Mouse (Mus musculus) cerebellum, postnatal 4 days (tissue): ENCODE measurements around the gene Pin1.
"Not testable (repeated sequence)": the region's sequence is repeated elsewhere in the genome, so short reads cannot be mapped to it uniquely, and the experiment has no call there.

ENCODE experiments used
- DNase-seq, 2 experiments: peaks; one replicate each; pipeline ENCODE4 v3.0.0; 2022; ENCODE audit warnings: low spot score in 2 of 2, mixed read lengths in 1 of 2

Gene Pin1

GRCm38 (mm10) chr9:20651602-20652259, at the start of gene Pin1:
Gene Pin1, plus strand, starts transcription at chr9:20652095.
- peak; percentile 95 to 96 for DNase-seq

GRCm38 (mm10) chr9:20606269-20606668, 45.6 kb upstream of the Pin1 start:
- DNase-seq: no peak

- DNase-seq: peak; percentile 55 to 87
These were observed 44.6 kb upstream of the Pin1 start for GRCm38 (mm10) chr9:20607100-20607974.

- no peak for DNase-seq
These were observed 41.9 kb upstream of the Pin1 start for GRCm38 (mm10) chr9:20609831-20610464.

GRCm38 (mm10) chr9:20611976-20612375, 39.9 kb upstream of the Pin1 start:
- DNase-seq: no peak

- no peak for DNase-seq
These were observed 35.2 kb upstream of the Pin1 start for GRCm38 (mm10) chr9:20616685-20617084.

GRCm38 (mm10) chr9:20631332-20631731, 20.6 kb upstream of the Pin1 start:
- DNase-seq: no peak

GRCm38 (mm10) chr9:20635676-20636075, 16.2 kb upstream of the Pin1 start:
- DNase-seq: not testable (repeated sequence)

- no peak for DNase-seq
These were observed 15.6 kb upstream of the Pin1 start for GRCm38 (mm10) chr9:20636256-20636655.

- DNase-seq: no peak
These were observed 15.1 kb upstream of the Pin1 start for GRCm38 (mm10) chr9:20636790-20637189.

- DNase-seq: no peak
These were observed 13.3 kb upstream of the Pin1 start for GRCm38 (mm10) chr9:20638552-20638951.

GRCm38 (mm10) chr9:20639486-20639885, 12.4 kb upstream of the Pin1 start:
- DNase-seq: no peak

GRCm38 (mm10) chr9:20641501-20641900, 10.4 kb upstream of the Pin1 start:
- DNase-seq: no peak

GRCm38 (mm10) chr9:20642101-20642895, 9.6 kb upstream of the Pin1 start, which contains the start of gene Ubl5:
Gene Ubl5, plus strand, starts transcription at chr9:20642878.
- peak; percentile 78 to 87 for DNase-seq

- peak; percentile 48 to 72 for DNase-seq
These were observed 8.9 kb upstream of the Pin1 start for GRCm38 (mm10) chr9:20642896-20643466.

- no peak for DNase-seq
These were observed 8.1 kb upstream of the Pin1 start for GRCm38 (mm10) chr9:20643781-20644180.

- peak in 1 of 2 experiments; percentile 62 for DNase-seq
These were observed 7.4 kb upstream of the Pin1 start, which contains the start of gene Fbxl12 for GRCm38 (mm10) chr9:20644360-20645081. Gene Fbxl12, minus strand, starts transcription at chr9:20644767.

- no peak for DNase-seq
These were observed 6.8 kb upstream of the Pin1 start for GRCm38 (mm10) chr9:20645121-20645520.

GRCm38 (mm10) chr9:20652260-20652658, 364 bp downstream of the Pin1 start:
- no peak for DNase-seq

GRCm38 (mm10) chr9:20653859-20654258, 2.0 kb downstream of the Pin1 start:
- no peak for DNase-seq
